Mouse (Mus musculus) layer of hippocampus, adult 18-20 months (tissue): ENCODE data around the gene Mvp. TPM values are rescaled to one million over a fixed set of nuclear protein-coding genes. Genes with fewer than 3 reads are reported as not detected.

Experiments used
- DNase-seq, 2 experiments: peaks; one replicate each; pipeline ENCODE4 v3.0.0; 2022; ENCODE audit warnings: low spot score in 2 of 2
- total RNA-seq, 2 experiments: library from RNA; stranded (reverse); gene quantifications; 2 replicates each; pipeline ENCODE4 v1.2.3; 2021

Mvp gene
- total RNA-seq, 2 experiments from 2014 or later = 8.5 to 10.0 TPM

- peak in 1 of 2 experiments; percentile 22 for DNase-seq
These were observed 5.6 kb upstream of the Mvp start for GRCm38 (mm10) chr7:127020031-127020430.

- DNase-seq = peak in 1 of 2 experiments; percentile 15
These were observed 5.0 kb upstream of the Mvp start for GRCm38 (mm10) chr7:127019306-127019960.

GRCm38 (mm10) chr7:127018416-127019305 lies 4.2 kb upstream of the Mvp start:
- no peak for DNase-seq

GRCm38 (mm10) chr7:127017950-127018345 lies 3.5 kb upstream of the Mvp start:
- DNase-seq = peak in 1 of 2 experiments; percentile 13

- DNase-seq = peak; percentile 96 to 99
These were observed 2.8 kb upstream of the Mvp start, which contains the start of gene Pagr1a for GRCm38 (mm10) chr7:127016971-127017949. Gene Pagr1a, minus strand, starts transcription at chr7:127017352.

- DNase-seq = no peak
These were observed 2.1 kb upstream of the Mvp start for GRCm38 (mm10) chr7:127016486-127016938.

GRCm38 (mm10) chr7:127016481-127016485 lies 1.9 kb upstream of the Mvp start, which contains the start of gene Pagr1b:
Gene Pagr1b, minus strand, starts transcription at chr7:127016484.
- DNase-seq = no peak

GRCm38 (mm10) chr7:127016081-127016480 lies 1.7 kb upstream of the Mvp start:
- DNase-seq = peak in 1 of 2 experiments; percentile 15

- no peak for DNase-seq
These were observed 572 bp upstream of the Mvp start for GRCm38 (mm10) chr7:127014993-127015392.

- DNase-seq = no peak
These were observed 1.0 kb downstream of the Mvp start for GRCm38 (mm10) chr7:127013385-127013784.

- no peak for DNase-seq
These were observed 1.6 kb downstream of the Mvp start for GRCm38 (mm10) chr7:127012845-127013244.

GRCm38 (mm10) chr7:127012374-127012773 lies 2.0 kb downstream of the Mvp start:
- no peak for DNase-seq

- DNase-seq = no peak
These were observed 2.7 kb downstream of the Mvp start for GRCm38 (mm10) chr7:127011717-127012116.

GRCm38 (mm10) chr7:127011051-127011450 lies 3.4 kb downstream of the Mvp start:
- no peak for DNase-seq

- peak in 1 of 2 experiments; percentile 23 for DNase-seq
These were observed 4.9 kb downstream of the Mvp start for GRCm38 (mm10) chr7:127009307-127010085.

- DNase-seq = peak; percentile 89 to 93
These were observed 6.0 kb downstream of the Mvp start for GRCm38 (mm10) chr7:127008239-127009019.

GRCm38 (mm10) chr7:127007313-127008024 lies 7.0 kb downstream of the Mvp start:
- no peak for DNase-seq

- DNase-seq = no peak
These were observed 10.1 kb downstream of the Mvp start for GRCm38 (mm10) chr7:127004122-127004875.

GRCm38 (mm10) chr7:127003620-127004019 lies 10.8 kb downstream of the Mvp start:
- no peak for DNase-seq
